Mouse (Mus musculus) stomach, postnatal 0 days (tissue): ENCODE data around the gene Rtn1.

Experiments used
- CTCF ChIP-seq: IDR thresholded peaks from 2 replicates; pipeline ENCODE4 v1.5.1; 2016; ENCODE audit warnings: antibody characterized with exemption, low read depth, mild to moderate bottlenecking, moderate library complexity
- EP300 ChIP-seq: optimal IDR thresholded peaks from 2 replicates; pipeline ENCODE3; 2016; ENCODE audit warnings: antibody characterized with exemption

DNA sequence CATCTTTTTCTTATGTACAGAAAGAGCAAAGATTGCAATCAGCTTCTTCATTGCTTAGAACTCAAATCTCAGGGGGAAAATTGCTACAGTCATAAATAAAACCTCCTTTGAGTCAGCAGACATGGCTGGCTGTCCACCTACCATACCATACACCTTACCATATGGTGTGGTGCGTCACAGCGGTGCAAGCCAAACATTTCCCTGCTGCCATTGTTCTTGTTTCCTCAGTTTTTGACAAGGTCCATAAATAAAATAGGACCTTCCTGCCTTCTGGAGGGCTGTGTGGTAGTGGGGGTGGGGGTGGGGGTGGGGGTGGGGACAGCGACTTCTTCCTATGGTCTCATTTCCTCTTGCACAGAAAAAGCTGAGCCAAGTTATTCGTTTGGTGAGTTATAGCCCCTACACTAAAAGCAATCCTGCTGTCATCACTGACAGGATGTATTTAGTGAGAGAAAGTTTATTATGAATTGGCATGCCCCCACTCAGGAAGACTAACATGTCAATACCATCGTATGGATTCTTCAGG lies 76.3 kb downstream of the Rtn1 start:
- TF ChIP-seq EP300: no peak
- TF ChIP-seq CTCF: no peak
